Mouse (Mus musculus) right cerebral cortex, postnatal 4 days (tissue): ENCODE measurements around the gene Tmem92.
"Not testable (repeated sequence)": the region's sequence is repeated elsewhere in the genome, so short reads cannot be mapped to it uniquely, and the experiment has no call there.

Experiments used
- DNase-seq: peaks from one replicate; pipeline ENCODE4 v3.0.0-alpha.2; 2022

Tmem92 gene

DNA sequence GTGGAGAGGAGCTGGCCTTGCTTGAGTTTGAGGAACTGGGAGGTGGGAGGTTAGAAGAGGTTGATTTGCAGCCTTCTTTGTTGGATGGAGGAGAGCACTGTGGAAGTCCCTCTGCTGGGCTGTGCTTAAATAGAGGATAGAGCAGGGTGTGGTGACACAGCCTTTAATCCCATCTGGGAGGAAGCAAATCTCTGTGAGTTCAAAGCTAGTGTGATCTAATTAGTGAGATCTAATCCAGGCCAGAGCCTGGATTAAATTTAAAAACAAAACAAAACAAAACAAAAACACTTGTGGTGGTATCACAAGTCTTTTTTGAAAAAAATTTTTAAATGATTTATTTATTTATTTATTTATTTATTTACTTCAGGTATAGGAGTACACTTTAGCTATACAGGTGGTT is at the start of gene Tmem92:
Gene Tmem92 (minus strand): TSS at position 101 of the 400 bp plus-strand sequence.
- DNase-seq = no peak

DNA sequence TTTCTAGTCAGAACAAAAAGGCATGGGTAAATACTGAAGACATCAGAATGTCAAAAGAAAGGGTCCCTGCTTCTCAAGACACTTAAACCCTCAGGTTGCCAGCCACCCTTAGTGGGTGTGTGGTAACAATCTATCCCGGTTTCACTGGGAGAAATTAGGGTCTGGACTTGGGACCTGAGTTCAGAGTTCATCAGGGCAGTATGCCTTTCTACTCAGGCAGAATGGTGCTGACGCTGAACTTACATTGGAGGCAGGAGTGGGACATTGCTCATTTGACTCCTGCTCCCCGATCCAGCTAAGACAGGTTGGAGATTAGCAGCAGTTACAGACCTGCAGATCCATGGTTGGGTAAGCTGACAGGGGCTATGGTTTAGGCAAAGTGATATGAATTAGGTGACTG is 46.5 kb upstream of the Tmem92 start:
- no peak for DNase-seq

DNA sequence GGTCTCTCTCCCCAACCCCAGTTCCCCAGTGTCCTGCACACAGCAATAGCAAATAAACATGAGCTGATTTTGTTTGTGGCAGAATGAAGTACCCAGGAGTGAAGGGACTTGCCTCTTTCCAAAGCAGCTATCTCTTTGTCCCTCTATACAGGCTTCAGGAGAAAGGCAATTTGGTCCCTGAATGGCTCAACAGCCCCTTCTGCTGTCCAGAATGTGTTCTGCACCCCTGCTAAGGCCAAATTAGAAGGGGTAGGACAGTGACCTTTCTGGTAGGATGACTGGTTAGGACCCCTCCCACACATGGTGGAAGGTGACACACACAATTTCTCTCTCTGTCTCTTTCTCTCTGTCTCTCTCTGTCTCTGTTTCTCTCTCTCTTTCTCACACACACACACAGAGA is 36.9 kb upstream of the Tmem92 start:
- DNase-seq = not testable (repeated sequence)

DNA sequence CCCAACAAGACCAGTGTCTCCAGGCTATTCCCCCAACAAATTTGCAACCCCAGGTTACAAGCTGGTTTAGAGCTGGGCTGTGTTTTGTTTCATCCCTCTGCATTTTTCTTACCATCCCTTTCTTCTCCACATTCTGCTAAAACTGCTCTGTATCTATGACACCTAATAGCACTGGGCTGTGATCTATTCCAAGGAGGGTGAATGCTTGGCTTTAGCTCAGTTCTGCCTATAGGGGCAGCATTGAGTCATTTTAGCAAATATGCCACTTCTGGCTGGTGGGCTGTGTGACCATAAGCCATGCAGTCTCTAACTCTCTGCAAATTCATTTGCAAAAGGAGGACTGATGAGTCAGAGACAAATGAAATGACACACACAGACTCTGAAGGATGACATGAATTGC is 36.4 kb upstream of the Tmem92 start:
- not testable (repeated sequence) for DNase-seq

DNA sequence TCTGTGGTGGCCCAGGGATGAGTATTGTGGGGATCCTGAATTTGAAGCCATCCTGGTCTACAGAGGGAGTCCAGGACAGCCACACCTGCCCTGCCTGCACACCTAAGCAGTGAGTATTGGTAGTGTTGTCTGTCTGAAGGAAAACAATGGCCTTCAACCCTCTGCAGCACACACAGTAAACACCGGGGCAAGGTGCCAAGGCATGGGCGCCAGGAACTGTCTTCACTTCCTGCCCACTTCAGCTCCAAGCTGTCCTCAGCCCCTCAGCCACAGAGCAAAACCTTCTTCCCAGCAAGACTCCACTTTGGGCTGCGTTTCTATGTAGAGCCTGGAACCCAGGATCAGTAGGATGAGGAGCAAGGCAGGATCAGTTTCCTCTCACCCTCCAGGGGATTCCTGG is 29.0 kb upstream of the Tmem92 start:
- not testable (repeated sequence) for DNase-seq

DNA sequence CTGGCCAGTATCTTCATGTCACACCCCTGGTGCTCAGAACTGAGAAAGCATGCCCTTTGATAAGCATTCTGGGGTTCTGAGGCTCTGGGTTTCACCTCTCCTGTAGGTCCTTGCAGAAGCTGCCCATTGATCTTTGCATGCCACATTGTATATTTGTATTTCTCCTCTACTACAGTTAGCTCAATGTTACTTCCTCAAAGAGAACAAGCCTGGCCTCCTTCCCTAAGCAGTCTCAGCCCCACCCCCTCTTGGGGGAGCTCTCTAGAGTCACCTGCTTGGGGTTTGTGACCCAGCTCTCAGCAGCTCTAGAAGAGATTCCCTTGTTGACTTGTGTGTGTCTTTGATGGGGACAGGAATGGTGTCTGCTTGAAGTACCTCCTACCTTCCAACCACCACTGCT is 9.2 kb upstream of the Tmem92 start:
- DNase-seq = no peak

DNA sequence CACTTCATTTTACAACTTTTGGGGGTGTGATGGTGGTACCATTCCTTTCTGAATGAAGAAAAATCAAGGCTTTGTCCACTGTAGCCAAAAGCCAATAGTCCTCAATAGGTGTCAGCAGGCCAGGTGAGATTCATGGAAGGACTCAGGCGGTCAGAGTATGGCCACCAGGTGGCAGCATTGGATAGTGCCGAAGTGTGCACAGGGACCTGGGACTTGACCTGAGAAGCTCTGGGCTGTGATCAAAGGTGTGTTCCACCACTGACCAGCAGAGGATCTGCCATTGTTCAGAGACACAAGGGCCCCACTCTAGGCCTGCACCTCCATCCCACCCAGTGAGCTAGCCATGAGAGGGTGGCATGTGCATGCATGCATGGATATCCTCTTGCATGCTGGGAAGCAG is 2.7 kb upstream of the Tmem92 start:
- DNase-seq = peak; percentile 57

DNA sequence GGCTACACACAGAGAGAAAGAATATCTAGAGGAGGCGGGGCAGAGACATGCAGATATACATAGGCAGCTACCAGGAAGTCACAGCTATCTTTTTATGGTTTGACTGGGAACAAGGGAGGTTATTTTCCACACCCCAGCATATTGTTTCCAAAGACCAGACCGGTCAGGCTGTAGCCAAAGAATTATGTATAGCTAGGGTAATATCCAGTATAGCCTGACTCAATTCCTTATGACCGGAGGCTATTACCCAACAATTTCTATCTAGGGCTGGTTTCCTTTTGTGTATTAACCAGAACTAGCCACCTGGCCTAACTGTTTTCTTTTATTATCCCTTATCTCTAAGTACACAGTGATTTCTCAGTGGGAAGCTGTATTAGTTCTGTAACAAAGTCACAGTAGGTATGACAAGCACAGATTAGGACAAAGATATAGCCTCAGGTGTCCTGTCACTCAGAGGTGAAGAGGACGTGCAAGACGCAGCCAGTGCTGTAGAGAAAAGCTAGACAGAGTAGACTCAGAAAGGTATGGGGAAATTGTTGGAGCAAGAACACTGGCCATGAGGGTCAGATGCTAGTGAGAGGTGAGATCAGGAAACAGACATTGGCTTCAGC is 7.5 kb downstream of the Tmem92 start:
- no peak for DNase-seq

DNA sequence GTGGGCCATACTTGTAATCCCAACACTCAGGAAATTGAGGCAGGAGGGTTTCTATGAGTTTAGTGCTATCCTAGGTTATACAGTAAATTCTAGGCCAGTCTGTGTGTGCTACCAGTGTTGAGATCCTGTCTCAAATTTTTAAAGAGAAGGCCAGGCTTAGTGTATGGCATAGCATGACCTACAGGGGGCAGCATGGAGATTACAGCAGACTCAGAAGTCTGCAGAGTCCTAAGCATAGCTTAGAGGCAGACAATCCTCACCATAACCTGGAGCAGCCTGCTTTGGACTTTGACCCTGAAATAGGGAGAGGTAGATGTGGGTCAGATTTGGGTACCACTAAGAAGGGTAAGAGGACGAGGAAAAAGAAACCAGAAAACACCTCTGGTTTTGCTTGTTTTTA is 8.7 kb downstream of the Tmem92 start:
- DNase-seq = no peak

DNA sequence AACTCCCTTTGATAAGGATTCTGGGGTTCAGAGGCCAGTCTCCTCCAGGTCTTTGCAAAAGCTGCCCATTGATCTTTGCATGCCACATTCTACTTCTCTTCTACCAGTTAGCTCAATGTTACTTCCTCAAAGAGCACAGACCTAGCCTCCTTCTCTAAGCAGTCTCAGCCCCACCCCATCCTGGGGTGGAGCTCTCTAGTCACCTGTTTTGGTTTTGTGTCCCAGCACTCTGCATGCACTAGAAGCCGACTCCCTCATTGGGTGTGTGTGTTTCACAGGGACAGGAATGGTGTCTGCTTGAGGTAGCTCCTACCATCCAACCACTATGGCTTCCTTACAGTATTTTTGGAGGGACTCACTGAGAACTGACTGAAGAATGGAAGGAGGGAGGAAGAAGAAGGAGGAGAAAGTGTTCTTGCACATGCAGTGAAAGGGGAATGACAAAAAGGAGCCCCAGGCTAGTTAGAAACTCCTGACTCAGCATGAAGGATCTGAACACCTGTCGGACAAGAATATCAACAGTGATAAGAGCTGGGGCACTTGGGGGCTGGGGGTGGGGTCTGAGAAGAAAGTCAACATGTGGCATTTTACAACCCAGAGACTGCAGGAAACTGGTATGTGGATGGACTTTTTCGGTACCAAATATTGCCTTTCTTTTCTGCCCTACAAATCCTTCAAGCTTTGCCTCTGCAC is 10.0 kb downstream of the Tmem92 start:
- no peak for DNase-seq

DNA sequence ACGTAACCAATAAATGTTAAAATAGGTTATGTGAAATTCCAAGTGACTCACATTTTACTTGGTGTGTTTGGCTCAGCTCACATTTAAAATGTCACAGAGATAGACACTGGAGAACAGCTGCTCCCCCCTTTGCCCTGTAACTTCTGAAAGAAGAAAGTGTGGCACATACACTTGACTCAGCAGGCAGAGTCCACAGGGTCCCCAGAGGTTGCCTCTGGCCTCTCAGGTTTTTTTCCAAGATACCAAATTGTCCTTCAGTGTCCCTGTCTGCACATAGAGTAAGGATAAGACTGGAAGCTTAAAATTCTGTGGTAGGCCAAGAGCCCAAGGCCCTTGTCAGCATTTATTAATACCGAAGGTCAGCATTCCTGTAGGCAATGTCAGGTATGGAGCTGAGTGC is 15.3 kb downstream of the Tmem92 start:
- no peak for DNase-seq

DNA sequence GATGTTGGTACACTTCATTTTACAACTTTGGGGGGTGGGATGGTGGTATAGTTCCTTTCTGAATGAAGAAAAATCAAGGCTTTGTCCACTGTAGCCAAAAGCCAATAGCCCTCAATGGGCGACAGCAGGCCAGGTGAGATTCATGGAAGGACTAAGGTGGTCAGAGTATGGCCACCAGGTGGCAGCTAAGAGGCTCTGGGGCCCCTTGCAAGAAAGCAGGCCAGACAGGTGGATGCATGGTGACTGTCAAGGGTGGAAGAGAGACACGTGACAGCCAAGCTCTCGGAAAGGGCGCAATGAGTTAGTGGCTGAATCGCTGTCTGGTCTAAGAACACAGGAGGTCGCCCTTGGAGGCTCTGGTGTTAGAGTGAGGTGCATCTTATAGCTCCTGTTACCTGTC is 19.7 kb downstream of the Tmem92 start:
- DNase-seq = no peak

DNA sequence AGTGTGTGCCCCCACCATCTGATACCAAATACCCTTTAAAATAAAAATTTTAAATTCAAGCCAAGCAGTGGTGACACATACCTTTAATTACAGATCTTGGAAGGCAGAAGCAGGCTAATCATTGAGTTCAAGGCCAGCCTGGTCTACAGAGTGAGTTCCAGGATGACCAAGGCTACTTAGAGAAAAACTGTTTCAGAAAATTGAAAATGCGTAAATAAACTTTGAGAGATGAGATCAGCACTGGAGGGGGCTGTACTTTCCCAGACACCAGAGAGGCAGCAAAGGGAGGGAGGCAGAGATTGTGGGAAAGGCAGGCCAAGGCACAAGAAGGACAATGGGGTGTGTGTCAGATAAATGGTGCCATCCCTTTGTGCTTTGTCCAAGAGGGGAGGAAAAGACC is 20.2 kb downstream of the Tmem92 start:
- no peak for DNase-seq

DNA sequence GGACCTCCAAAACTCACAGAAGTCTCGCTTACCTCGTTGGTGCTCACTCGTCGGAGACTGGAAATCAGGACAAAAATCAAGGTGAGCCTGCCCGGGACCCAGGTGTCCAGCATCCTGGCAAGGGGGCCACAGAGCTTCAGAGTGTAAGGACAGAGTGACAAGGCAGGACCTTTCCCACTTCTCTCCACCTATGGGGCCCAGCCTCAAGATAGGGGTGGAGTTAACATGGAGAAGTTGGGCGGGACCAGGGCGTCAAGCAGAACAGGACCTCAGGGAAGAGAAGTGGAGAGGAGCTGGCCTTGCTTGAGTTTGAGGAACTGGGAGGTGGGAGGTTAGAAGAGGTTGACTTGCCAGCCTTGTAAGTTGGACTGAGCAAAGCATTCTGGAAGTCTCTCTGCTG is 21.7 kb downstream of the Tmem92 start:
- no peak for DNase-seq

DNA sequence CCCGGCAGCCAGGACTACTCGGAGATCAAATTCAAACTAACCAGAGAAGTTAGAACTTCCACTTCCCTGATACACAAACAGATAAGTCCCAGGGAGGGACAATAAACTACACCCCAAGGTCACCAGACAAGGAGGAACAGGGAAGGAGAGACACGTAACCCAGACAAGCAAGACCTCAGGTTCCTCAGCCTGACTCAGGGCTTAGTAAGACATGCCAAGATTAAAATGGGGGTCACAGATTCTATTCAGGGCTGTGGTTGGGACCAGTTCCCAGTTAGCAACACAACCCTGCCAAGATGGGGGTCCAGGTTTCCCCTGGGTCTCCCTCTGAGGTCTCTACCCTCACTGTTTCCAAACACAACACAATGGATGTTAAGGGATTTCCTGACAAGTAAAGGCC is 22.1 kb downstream of the Tmem92 start:
- DNase-seq = no peak

DNA sequence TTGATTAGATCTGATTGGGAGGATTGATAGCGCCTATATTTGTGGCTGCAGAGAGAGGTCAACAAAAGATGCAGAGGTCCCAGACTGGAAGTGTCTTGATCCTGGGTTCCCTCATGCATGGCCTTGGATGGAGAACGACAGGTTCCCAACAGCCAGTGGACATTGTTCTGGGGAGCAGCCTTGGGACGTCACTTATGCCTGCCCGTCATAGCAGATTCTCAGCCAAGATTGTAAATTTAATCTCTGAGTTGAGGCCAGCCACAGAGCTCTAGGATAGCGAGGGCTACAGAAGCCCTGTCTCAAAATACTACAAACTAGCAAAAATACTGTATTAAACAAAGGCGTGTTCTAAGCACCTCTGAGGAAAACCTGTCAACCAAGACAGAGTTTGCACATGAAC is 22.6 kb downstream of the Tmem92 start:
- no peak for DNase-seq

DNA sequence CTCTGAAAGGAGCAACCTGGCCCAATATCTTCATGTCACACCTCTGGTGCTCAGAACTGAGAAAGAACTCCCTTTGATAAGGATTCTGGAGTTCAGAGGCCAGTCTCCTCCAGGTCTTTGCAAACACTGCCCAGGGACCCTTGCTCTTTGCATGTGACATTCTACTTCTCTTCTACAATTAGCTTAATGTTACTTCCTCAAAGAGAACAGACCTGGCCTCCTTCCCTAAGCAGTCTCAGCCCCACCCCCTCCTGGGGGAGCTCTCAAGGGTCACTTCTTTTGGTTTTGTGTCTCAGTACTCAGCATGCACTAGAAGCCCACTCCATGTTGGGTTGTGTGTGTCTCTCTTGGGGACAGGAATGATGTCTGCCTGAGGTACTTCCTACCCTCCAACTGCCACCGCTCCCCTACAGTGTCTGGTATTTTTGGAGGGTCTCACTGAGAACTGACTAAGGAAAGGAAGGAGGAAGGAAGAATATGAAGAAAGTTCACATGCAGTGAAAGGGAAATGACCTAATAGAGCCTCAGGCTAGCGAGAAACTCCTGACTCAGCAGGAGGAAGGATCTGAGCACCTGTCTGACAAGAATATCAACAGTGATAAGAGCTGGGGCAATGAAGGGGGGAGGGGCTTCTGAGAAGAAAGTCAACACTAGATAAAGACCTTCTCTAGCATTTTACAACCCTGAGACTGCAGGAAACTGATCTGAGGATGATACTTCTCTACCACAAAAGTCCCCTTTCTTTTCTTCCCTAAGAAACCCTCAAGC is 29.4 kb downstream of the Tmem92 start:
- DNase-seq = no peak

DNA sequence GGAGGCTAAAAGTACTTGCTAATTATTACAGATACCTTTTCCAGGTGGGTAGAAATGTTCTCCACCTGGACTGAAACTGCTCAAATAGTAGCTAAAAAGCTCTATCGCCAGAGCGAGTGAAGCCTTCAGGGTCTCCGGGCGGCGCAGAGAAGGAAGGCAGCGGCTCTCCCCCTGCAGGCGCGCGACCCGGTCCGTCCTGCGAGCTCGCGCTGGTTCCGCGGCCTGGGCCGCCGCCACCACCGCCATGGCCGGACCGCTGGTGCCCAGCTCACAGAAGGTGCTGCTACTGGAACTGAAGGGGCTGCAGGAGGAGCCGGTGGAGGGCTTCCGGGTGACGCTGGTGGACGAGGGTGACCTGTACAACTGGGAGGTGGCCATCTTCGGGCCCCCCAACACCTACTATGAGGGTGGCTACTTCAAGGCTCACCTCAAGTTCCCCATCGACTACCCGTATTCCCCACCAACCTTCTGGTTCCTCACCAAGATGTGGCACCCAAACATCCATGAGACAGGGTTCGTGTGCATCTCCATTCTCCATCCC is 40.7 kb downstream of the Tmem92 start, which contains the start of gene Cdc34b:
Gene Cdc34b (plus strand): TSS at position 51 of the 541 bp plus-strand sequence.
- no peak for DNase-seq

DNA sequence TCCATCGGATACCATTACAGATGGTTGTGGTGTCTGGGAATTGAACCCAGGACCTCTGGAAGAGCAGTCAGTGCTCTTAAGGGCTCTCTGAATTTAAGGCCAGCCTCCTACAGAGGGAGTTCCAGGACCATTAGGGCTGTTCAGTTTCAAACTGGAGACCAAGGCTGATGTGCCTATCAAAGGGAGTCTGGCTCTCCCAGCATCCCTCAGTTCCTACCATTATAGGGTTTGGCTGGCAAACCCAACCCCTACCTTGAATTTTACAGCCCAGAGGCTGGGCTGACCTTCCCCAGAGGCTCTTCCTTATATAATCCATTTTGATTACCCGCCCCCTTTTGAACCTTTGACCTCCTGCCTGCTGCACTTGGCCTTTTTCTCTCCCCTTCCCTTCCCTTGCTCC is 46.8 kb downstream of the Tmem92 start:
- DNase-seq = no peak

DNA sequence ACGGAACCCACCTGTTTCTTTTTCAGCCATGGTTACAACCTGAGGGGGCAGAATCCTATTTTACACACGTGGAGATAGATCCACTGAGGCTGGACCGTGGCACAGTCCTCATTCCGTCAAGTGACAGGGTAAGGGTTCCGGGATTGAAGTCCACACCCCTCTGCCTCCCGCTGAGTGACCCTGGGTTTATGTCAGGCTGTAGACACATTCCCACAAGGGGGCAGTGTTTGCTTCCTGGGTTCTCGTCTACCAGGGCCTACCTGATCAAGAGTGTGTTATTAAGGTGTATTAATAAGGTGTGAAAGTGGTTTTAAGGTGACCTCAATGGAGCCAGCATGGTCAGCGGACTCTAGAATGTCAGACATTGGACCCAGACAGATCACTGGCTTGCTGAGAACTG is 49.7 kb downstream of the Tmem92 start:
- DNase-seq = no peak

DNA sequence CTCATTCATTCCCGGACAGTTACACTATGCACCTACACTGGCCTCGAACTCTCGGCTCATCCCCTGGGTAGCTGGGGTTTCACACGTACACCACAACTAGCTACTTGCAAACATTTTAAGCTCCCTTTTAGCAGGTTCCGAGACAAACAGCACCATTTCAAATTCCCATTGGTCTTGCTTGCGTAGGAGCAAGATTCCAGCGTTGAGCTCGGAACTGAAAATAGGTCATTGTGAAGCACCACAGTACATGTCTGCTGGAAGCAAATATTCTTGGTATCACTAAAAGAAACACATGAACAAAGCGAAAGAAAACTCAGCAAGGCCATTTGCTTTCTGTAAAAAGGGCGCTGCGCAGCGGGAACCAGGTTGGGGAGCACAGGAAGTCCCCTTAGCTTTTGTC is 51.3 kb downstream of the Tmem92 start:
- no peak for DNase-seq

DNA sequence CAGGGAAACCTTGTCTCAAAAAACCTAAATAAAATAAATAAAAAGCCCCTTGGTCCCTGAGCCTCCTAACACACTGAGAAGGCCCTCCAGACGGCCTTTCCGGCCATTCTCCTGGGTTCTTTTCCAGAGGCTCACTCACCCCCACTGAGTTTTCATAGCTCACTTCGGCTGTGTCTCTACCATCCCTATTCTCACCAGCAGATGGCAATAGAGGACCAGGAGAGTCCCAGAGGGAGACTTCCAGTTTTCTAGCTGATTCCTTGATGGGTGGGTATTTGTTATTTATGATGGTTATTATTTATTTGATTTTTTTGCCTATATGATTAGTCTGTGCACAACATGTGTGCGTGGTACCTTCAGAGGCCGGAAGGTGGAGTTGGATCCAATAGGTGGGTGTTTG is 52.2 kb downstream of the Tmem92 start:
- peak; percentile 81 for DNase-seq

DNA sequence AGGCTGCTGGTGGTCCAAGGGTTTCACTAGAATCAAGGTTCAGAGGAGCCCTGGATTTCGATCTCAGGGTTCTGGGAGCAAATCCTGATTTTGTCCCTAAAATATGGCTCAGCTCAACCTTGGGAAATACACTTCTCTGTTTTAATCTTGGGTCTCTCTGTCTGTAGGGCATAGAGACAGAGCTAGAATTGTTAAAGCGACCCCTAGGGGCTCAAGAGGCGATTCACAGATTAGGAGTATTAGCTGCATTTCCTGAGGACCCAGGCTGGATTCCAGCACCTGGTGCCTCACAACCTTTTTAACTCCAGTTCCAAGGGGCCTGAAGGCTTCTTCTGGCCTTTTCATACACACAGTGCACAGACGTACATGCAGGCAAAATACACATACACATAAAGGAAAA is 52.9 kb downstream of the Tmem92 start:
- DNase-seq = no peak

DNA sequence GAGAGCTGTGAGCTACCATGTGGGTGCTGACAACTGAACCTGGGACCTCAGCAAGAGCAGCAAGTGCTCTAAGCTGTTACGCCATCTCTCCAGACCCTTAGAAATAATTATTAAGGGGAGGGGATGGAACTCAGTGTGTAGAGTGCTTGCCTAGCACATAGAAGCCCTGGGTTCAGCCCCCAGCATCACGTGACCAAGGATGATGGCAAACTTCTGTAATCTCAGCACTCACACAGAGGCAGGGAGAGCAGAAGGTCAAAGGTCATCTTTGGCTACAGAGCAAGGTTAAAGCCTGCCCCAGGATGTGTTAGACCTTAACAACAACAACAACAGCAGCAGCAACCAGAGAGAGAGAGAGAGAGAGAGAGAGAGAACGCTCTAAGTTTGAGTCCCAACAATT is 54.0 kb downstream of the Tmem92 start:
- no peak for DNase-seq
